ENCODE assay signal across 19 mouse cellular contexts in genomic region chr12:116847021-116847420, GRCm38 (mm10).
DNase-seq lines count a peak whose midpoint lies in the region; ATAC-seq and TF ChIP-seq lines count a peak whose summit lies in the region.
"Had no signal": no experiment of that assay in that cellular context is flagged by ENCODE, and none has a peak within 500 bp of the region (broad histone marks: within the 10 kb centered on the region; RNA-seq: fewer than 3 reads in every experiment).

No protein-coding gene starts in this region.

- no peak overlapping the region for H3K4me3 ChIP-seq in midbrain, embryonic 11.5 days (ENCODE audit: low read depth, low read length)
- no peak overlapping the region for H3K4me3 ChIP-seq in midbrain, embryonic 13.5 days (replicated peaks)
- H3K4me3 ChIP-seq in midbrain, embryonic 15.5 days = no peak overlapping the region
- no peak overlapping the region for H3K4me3 ChIP-seq in lung, postnatal 0 days (ENCODE audit: low read depth, low read length)
- H3K4me3 ChIP-seq: embryonic facial prominence, embryonic 10.5 days; embryonic facial prominence, embryonic 12.5 days; forebrain, embryonic 13.5 days; forebrain, embryonic 15.5 days had no signal

- TF ChIP-seq CTCF in lung, postnatal 0 days (IDR thresholded peaks at IDR 0.05) = no peak

- H3K4me2 ChIP-seq in midbrain, embryonic 11.5 days = no peak overlapping the region
- H3K4me2 ChIP-seq in midbrain, embryonic 13.5 days (replicated peaks) = no peak overlapping the region
- no peak overlapping the region for H3K4me2 ChIP-seq in midbrain, embryonic 15.5 days
- no peak overlapping the region for H3K4me2 ChIP-seq in lung, postnatal 0 days (replicated peaks; ENCODE audit: low read depth, low read length)
- H3K4me2 ChIP-seq: embryonic facial prominence, embryonic 12.5 days; forebrain, embryonic 13.5 days; forebrain, embryonic 15.5 days had no signal

- peak; percentile 72 for DNase-seq in midbrain, embryonic 11.5 days (ENCODE audit: low spot score, missing footprints)
- no peak for DNase-seq in layer of hippocampus, adult 8-10 months (ENCODE audit: low spot score in 2 of 2)
- DNase-seq in lung, postnatal 36 days = no peak
- DNase-seq in lung, postnatal 0 days (ENCODE audit: low spot score) = no peak
- DNase-seq: adrenal gland, adult 2 months; adrenal gland, postnatal 10 days; adrenal gland, postnatal 25 days; cerebellum, adult 11 months; cerebellum, adult 18-20 months; cerebellum, adult 8-10 months; cerebellum, adult 9-11 months; cerebellum, postnatal 14 days; cerebellum, postnatal 36 days had no signal

- ATAC-seq in midbrain, embryonic 11.5 days (ENCODE audit: low FRiP score) = peak; percentile 59; the same call in 1 of the 2 replicates
- no peak for ATAC-seq in midbrain, embryonic 13.5 days
- ATAC-seq in midbrain, embryonic 15.5 days (replicated peaks) = no peak
- no peak for ATAC-seq in lung, postnatal 0 days
- ATAC-seq: forebrain, embryonic 13.5 days; forebrain, embryonic 15.5 days had no signal

- H3K9me3 ChIP-seq in midbrain, embryonic 11.5 days (ENCODE audit: control insufficient read depth, low read length) = no peaks in the 10 kb centered on the region
- H3K9me3 ChIP-seq in midbrain, embryonic 13.5 days = no peaks in the 10 kb centered on the region
- H3K9me3 ChIP-seq in midbrain, embryonic 15.5 days = no peaks in the 10 kb centered on the region
- H3K9me3 ChIP-seq in lung, postnatal 0 days (ENCODE audit: low read length) = no peaks in the 10 kb centered on the region
- H3K9me3 ChIP-seq: embryonic facial prominence, embryonic 10.5 days; embryonic facial prominence, embryonic 12.5 days; forebrain, embryonic 13.5 days; forebrain, embryonic 15.5 days had no signal

- no peaks in the 10 kb centered on the region for H3K27me3 ChIP-seq in midbrain, embryonic 11.5 days (ENCODE audit: control insufficient read depth, insufficient read depth, low read length)
- no peaks in the 10 kb centered on the region for H3K27me3 ChIP-seq in midbrain, embryonic 13.5 days
- H3K27me3 ChIP-seq in midbrain, embryonic 15.5 days (replicated peaks) = no peaks in the 10 kb centered on the region
- no peaks in the 10 kb centered on the region for H3K27me3 ChIP-seq in lung, postnatal 0 days (replicated peaks; ENCODE audit: insufficient read depth, low read length)
- H3K27me3 ChIP-seq: embryonic facial prominence, embryonic 12.5 days; forebrain, embryonic 13.5 days; forebrain, embryonic 15.5 days had no signal

- WGBS in midbrain, embryonic 11.5 days = 26% methylated on average over 4 of the region's 4 CpGs
- WGBS in midbrain, embryonic 13.5 days = 20% methylated on average over 4 of the region's 4 CpGs
- 20% methylated on average over 4 of the region's 4 CpGs for WGBS in midbrain, embryonic 15.5 days
- 80% methylated on average over 4 of the region's 4 CpGs for WGBS in lung, postnatal 0 days

- H3K27ac ChIP-seq in midbrain, embryonic 11.5 days (ENCODE audit: low read depth, low read length) = no peak overlapping the region
- 0 out of 2 replicates have a peak overlapping the region, but pooled peaks have one; percentile 53 for H3K27ac ChIP-seq in midbrain, embryonic 13.5 days
- 0 out of 2 replicates have a peak overlapping the region, but pooled peaks have one; percentile 28 for H3K27ac ChIP-seq in midbrain, embryonic 15.5 days
- no peak overlapping the region for H3K27ac ChIP-seq in lung, postnatal 0 days (ENCODE audit: low read length)
- H3K27ac ChIP-seq: embryonic facial prominence, embryonic 10.5 days; embryonic facial prominence, embryonic 12.5 days; forebrain, embryonic 13.5 days; forebrain, embryonic 15.5 days had no signal

- H3K36me3 ChIP-seq in midbrain, embryonic 11.5 days (ENCODE audit: control insufficient read depth, insufficient read depth, low read length) = no peaks in the 10 kb centered on the region
- no peaks in the 10 kb centered on the region for H3K36me3 ChIP-seq in midbrain, embryonic 13.5 days
- H3K36me3 ChIP-seq in midbrain, embryonic 15.5 days (replicated peaks) = no peaks in the 10 kb centered on the region
- H3K36me3 ChIP-seq in lung, postnatal 0 days (ENCODE audit: insufficient read depth, low read length) = no peaks in the 10 kb centered on the region
- H3K36me3 ChIP-seq: embryonic facial prominence, embryonic 10.5 days; embryonic facial prominence, embryonic 12.5 days; forebrain, embryonic 15.5 days had no signal

- 0 out of 2 replicates have a peak, but pooled peaks cover 5% of the 10 kb centered on the region for H3K4me1 ChIP-seq in midbrain, embryonic 11.5 days (ENCODE audit: control insufficient read depth, insufficient read depth, low read length)
- H3K4me1 ChIP-seq in midbrain, embryonic 13.5 days (replicated peaks) = peaks cover 6% of the 10 kb centered on the region
- peaks cover 8% of the 10 kb centered on the region; the same call in 1 of the 2 replicates for H3K4me1 ChIP-seq in midbrain, embryonic 15.5 days
- H3K4me1 ChIP-seq in lung, postnatal 0 days (ENCODE audit: insufficient read depth, low read depth, low read length) = no peaks in the 10 kb centered on the region
- H3K4me1 ChIP-seq: embryonic facial prominence, embryonic 10.5 days; embryonic facial prominence, embryonic 12.5 days had no signal

- H3K9ac ChIP-seq in midbrain, embryonic 11.5 days (ENCODE audit: low read length) = no peak overlapping the region
- H3K9ac ChIP-seq in midbrain, embryonic 13.5 days (replicated peaks) = no peak overlapping the region
- H3K9ac ChIP-seq in midbrain, embryonic 15.5 days = no peak overlapping the region
- H3K9ac ChIP-seq in lung, postnatal 0 days (replicated peaks; ENCODE audit: low read depth) = no peak overlapping the region
- H3K9ac ChIP-seq: embryonic facial prominence, embryonic 12.5 days; forebrain, embryonic 13.5 days; forebrain, embryonic 15.5 days had no signal

- no peak for TF ChIP-seq EP300 in lung, postnatal 0 days (IDR thresholded peaks at IDR 0.05)

Comparison
In these comparisons a context has a peak if more than half of its experiments do, and no peak if none do; other contexts are left out.
1. H3K27ac ChIP-seq: peak in midbrain, embryonic 13.5 days (single experiment) and midbrain, embryonic 15.5 days (single experiment); none in midbrain, embryonic 11.5 days (single experiment) and lung, postnatal 0 days (single experiment).